Mouse (Mus musculus) liver, adult 2 months (tissue): ENCODE results near the gene AI661453.
"Not testable (repeated sequence)": the region's sequence is repeated elsewhere in the genome, so short reads cannot be mapped to it uniquely, and the experiment has no call there.

Experiments used
- CTCF ChIP-seq: fragments of 200-500 bp; IDR thresholded peaks from 2 replicates; pipeline ENCODE4 v1.5.1; 2011; ENCODE audit warnings: low read depth, low read length, control low read depth
- POLR2A ChIP-seq: fragments of 200-500 bp; IDR thresholded peaks from 2 replicates; pipeline ENCODE4 v1.6.1; 2011; ENCODE audit warnings: low read length, control low read depth; ENCODE audit not compliant: insufficient read depth; ENCODE audit errors: extremely low read depth

- TF ChIP-seq CTCF, POLR2A: not testable (repeated sequence)
Observed at GRCm38 (mm10) chr17:47409897-47410861, 26.2 kb upstream of the AI661453 start.
